Mouse (Mus musculus) retina, postnatal 7 days (tissue): ENCODE measurements around the gene Ubox5.
"Not testable (repeated sequence)": the region's sequence is repeated elsewhere in the genome, so short reads cannot be mapped to it uniquely, and the experiment has no call there.

Experiments used
- DNase-seq: peaks from one replicate; pipeline ENCODE4 v3.0.0-alpha.2; 2012; ENCODE audit warnings: low read depth, low spot score

The Ubox5 gene

DNA sequence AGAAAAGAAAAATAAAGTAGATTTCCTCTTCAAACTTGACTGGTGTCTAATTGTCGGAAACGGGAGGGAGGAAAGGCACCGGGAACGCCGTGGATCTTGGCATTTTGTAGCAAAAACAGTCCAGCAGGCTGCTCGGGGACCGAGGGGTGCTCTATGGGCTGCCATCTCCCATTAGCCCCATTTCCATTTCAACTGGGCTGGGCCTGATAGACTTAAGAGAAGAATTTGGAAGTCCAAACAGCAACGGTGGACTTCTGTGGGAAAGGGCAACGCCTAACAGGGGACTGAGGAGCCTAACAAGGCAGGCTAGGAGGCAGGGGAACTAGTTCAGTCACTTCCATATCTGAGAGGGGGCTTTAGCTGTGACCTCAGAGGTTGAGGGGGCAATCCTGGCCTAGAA is 52.8 kb downstream of the Ubox5 start:
- no peak for DNase-seq

DNA sequence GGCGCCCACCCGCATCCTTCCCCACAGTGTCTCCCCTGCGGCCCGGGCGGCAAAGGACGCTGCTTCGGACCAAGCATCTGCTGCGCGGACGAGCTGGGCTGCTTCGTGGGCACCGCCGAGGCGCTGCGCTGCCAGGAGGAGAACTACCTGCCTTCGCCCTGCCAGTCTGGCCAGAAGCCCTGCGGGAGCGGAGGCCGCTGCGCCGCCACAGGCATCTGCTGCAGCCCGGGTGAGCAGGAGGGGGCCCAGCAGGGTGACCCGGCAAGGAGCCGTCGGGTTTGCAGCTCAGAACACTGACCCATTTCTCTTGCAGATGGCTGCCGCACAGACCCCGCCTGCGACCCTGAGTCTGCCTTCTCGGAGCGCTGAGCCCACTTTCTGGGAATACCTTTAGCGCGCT is 53.3 kb downstream of the Ubox5 start:
- not testable (repeated sequence) for DNase-seq

- no peak for DNase-seq
Observed at GRCm38 (mm10) chr2:130575873-130576272, 54.0 kb downstream of the Ubox5 start, which contains the start of gene Oxt. TSS of gene Oxt (plus strand) at chr2:130576173.

- DNase-seq = no peak
Observed at GRCm38 (mm10) chr2:130574960-130575359, 54.9 kb downstream of the Ubox5 start.

- no peak for DNase-seq
Observed at GRCm38 (mm10) chr2:130569926-130570325, 59.9 kb downstream of the Ubox5 start.

GRCm38 (mm10) chr2:130568921-130569320 is 60.9 kb downstream of the Ubox5 start:
- DNase-seq = no peak

- DNase-seq = no peak
Observed at GRCm38 (mm10) chr2:130564983-130565382, 64.9 kb downstream of the Ubox5 start.

- DNase-seq = no peak
Observed at GRCm38 (mm10) chr2:130564063-130564462, 65.8 kb downstream of the Ubox5 start.

GRCm38 (mm10) chr2:130563212-130564055 is 66.4 kb downstream of the Ubox5 start, which contains the start of gene Mrps26:
TSS of gene Mrps26 (plus strand) at chr2:130563742.
- peak; percentile 88 for DNase-seq

GRCm38 (mm10) chr2:130558015-130558414 is 71.8 kb downstream of the Ubox5 start:
- no peak for DNase-seq

DNA sequence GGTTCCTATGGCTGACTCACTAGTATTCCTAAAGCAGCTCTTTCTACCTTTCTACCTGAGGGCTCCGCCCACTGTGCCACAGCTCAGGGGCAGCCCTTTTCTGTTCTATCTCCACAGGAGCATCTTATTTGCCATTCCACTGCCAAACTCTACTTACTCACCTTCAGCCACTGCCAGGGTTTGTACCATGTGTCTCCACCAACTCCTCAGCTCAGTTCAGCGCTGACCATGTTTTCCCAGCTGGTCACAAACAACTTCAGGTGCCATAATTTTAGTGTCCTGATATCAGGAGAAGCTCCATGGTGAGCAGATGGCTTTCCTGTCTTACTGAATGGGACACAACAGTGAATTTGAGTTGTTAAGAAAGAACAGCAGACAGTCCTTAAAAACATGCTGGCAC is 72.4 kb downstream of the Ubox5 start:
- DNase-seq = no peak

GRCm38 (mm10) chr2:130556292-130556691 is 73.5 kb downstream of the Ubox5 start:
- DNase-seq = no peak

GRCm38 (mm10) chr2:130554841-130555240 is 75.0 kb downstream of the Ubox5 start:
- no peak for DNase-seq

- DNase-seq = no peak
Observed at GRCm38 (mm10) chr2:130546957-130547356, 82.9 kb downstream of the Ubox5 start.

DNA sequence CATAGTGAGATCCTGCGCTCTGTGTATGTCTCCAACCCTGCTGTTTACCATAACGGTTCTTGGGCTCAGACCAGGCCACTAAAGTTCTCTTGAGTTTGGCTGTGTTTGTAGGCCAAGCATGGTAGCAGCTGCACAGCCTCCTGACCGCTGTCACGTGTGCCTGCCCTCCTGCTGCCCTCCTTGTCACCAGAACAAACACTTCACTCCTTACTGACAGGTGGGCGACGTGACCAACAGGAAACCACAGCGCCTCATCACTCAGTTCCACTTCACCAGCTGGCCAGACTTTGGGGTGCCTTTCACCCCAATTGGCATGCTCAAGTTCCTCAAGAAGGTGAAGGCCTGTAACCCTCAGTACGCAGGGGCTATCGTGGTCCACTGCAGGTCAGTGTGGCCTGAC is 89.6 kb downstream of the Ubox5 start:
- DNase-seq = no peak
